Mouse (Mus musculus): ENCODE results near the gene Cnr2.

The Cnr2 gene

DNA sequence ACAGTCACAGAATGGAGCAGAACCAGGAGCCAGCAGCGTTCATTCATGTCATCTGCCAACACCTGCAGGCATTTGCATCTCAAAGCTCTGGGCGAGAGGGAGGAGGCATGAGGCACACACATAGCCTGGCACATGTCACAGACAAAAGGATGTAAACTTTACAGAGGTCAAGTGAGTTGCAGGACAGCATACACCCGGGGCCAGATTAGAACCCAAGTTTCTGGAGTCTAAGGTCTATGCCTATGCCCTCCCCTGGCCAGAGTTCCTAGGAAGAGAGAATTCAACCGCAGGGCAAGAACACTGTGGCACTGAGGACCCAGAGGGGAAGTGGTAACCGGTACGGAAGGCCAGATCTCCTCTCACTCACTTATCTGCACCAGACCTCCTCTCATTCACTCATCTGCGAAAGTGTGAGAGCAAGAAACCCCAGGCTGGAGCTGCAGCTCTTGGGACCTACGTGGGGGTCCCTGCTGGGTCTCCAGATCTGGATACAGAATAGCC lies at the start of gene Cnr2:
Gene Cnr2 (plus strand): TSS at position 324 of the 501 bp plus-strand sequence.
- peak; percentile 66 for DNase-seq (ENCODE audit: low read depth)

DNA sequence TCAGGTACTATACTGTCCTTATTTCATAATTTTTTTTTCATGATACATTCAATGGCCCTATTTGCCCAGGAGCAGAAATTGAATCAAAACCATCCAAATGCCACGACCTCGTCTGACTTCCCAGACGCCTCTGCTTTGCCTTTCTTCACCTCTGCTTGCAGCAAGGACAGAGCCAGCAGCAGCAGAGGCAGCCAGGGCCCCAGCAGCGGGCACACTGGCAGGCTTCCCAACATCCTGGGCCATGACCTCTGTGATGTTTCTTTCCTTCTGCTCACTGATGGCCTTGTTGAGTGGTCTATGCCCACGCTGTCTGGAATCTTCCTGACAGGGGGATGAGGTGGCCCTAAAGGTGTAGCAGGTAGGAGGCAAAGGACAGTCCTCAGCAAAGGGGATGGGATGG lies 47.6 kb upstream of the Cnr2 start:
- DNase-seq (ENCODE audit: low read depth), result no peak

DNA sequence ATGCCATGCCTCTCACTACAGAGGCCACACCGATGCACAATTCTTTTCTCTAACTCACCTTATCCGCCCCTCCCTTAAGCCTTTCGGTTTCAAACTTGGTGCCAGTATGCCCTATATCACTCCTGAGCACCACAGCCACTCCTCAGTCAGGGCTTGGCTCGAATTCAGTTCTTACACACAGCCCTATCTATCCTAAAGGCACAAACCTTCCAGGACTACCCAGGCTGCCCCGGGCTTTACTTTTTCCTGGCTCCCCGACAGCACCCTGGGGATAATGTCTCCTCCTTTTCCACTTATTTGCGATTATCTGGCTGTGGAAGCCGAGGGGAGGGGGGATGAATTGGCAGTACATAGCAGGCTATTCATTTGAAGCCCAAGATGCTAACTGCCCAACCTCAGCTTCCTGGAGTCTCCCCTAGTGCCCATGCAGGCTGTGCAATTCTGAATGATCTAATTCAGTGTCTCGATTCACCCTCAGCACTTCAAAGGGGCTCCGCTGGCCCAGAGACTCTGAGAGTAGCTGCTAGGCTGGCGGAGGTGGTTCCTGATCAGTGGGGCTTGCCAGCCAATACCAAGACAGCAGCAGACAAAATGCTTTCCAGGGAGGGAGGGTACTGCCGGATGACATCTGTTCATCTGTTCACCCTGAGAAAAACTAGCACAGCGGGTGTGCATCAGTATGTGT lies 44.6 kb upstream of the Cnr2 start:
- DNase-seq (ENCODE audit: low read depth), result peak; percentile 80

DNA sequence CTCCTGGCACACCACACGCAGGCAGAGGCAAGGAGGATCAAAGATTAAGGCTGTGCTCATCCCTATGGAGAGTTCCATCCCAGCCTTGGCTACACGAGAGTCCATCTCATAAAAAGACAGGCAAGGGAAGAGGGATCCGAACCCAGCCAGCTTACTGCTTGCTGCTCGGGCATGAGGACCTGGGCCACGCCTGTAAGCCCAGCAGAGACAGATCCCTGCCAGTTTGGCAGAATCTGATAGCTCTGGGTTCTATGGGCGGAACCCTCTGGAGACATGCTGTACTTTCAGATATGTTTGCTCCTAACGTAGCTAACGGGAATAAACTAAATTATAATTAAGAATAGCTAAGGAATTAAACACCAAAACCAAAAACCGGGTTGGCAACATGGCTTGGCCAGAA lies 43.3 kb upstream of the Cnr2 start:
- DNase-seq (ENCODE audit: low read depth), result no peak

DNA sequence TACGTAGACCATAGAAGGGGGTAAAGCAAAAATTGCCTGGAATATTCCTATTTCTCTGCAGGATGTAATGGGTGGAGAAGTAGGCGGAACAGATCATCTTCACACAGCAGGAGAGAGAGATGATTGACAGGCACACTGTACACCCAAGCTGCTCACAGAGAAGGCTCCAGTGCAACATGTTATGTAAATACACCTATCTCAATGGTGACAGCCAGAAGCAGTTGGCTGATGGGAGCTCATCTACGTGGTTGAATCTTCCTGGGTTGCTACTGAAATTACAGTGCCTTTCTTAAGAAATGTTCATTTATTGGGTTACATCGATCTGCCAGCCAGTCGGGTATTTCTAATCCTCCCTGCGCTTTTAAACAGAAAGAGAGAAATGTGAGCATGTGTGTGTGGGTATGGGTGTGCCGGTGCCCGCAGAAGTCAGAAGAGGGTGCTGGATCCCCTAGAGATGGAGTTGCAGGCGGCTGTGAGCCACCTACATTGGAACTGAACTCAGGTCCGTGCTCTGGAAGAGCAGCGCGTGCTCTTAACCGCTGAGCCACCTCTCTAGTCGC lies 41.1 kb upstream of the Cnr2 start:
- DNase-seq (ENCODE audit: low read depth), result no peak

DNA sequence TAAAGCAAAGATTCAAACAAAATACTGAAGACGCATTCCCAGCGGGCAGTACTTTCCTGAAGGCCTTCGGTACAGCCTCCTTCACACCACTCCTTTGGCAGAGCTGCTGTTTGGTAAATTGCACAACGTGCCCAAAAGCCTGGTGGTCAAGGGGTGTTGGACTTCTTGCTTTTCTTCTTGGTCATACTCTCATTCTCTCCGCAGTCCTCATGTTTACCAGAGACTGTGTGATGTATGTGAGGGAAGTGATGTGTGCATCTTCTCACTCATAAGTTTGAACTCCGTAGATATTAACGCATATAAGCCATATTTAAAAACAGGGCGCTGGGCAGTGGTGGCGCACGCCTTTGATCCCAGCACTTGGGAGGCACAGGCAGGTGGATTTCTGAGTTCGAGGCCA lies 40.6 kb upstream of the Cnr2 start:
- DNase-seq (ENCODE audit: low read depth), result no peak

DNA sequence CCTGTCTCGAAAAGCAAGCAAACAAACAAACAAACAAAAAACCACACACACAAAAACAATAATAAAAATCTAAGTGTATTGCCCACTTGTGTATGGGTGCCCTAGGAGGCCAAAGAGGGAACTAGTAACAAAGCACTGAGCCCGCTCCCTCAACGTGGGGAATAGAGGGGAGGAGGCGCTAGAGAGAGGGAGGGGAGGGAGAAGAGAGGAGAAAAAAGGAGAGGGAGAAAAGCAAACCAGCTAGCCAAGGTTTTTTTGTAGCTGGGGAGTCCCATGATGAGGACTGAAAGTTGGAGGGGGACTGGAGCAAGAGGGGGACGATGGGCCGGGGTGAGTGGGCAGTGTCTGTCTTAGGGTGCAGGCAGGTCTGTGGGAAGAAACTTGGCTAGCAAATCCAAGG lies 40.1 kb upstream of the Cnr2 start:
- DNase-seq (ENCODE audit: low read depth), result no peak

DNA sequence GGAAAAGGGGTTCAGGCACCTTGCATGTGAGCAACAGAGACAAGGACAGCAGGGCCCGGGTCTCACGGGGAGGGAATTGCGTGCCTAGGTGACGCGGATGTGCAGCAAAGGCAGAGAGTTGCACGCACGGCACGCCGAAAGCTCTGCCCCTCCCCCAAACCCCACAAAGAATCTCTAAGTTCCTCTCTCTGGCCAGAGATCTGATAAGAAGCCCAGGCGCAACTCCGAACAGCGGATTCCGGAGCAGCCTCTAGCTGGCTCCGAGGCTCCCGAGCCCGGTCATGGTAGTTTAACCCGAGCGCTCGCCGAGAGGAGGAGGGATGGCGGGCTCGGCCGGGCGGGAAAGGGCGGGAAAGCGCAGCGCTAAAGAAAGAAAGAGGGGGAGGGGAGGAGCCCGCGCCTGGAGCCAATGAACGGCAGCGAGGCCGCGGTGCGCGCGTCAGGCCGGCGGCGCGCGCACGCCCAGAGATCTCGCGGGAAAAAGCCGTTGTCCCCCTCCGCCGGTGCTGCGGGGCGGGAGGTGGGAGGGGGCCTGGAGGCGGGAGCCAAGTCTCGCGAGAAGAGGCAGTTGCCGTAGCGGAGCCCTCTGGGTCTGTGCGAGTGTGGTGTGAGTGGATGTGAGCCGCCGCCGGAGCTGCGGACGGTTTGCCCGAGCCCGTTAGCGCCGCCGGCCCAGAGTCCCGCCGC lies 39.5 kb upstream of the Cnr2 start, which contains the start of gene Srsf10:
Gene Srsf10 (plus strand): TSS at position 212 of the 687 bp plus-strand sequence.
- DNase-seq (ENCODE audit: low read depth), result peak; percentile 98

DNA sequence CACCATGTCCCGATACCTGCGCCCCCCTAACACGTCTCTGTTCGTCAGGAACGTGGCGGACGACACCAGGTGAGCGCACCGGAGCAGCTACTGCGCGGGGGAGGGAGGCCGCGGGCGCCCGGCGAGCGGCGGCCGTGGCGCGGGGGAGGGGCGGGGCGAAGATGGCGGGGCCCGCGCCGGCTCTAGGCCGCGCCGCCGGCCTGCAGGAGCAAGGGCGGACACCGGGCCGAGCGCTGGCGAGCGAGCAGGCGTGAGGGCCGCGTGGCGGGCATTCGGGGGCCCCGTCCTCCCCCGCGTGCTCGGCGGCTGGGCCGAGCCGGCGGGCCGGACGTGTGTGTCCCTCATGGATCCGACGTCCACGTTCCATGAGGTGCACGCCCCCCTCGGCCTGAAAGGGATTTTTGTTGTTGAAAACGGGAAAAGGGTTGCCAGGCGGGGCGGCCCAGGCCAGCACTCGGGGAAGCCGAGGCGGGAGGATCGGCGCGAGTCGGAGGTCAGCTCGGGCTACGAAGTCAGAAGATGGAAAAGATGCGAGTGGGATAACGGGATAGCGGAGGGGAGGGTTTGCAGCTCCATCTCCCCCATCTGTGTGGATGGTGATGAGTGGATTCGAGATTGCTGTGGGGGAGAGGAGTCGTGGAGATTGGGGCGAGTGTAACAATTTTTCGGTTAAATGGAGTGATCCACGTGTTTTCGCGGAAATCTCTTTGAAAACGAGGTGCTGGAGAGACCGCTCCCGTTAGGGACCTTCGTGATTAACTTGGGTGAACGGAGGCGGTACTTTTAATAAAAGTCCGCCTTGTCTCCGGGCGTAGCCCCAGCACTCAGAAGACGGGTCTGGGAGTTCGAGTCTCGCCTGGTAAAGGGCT lies 38.7 kb upstream of the Cnr2 start:
- peak; percentile 58 for DNase-seq (ENCODE audit: low read depth)

DNA sequence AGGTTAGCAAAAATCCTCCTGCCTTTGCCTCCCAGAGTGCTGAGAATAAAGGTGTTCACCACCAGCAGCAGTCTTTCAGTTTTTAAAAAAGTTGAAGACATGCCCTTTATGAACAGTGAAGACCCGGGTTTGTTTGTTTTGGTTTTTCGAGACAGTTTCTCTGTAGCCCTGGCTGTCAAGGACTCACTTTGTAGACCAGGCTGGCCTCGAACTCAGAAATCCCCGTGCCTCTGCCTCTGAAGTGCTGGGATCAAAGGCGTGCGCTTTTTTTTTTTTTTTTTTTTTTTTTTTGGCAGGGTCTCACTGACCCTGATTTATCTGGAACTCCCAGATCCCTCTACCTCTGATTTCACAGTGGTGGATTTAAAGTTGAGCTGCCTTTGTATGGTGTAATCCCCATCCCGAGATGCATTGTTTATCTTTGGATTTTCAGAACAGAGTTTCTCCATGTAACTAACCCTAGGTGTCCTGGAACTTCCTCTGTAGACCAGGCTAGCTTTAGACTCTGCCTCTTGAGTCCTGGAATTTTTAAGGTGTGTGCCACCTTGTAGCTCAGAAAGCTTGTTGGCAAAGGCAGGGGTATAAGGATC lies 37.5 kb upstream of the Cnr2 start:
- DNase-seq (ENCODE audit: low read depth), result peak; percentile 29

DNA sequence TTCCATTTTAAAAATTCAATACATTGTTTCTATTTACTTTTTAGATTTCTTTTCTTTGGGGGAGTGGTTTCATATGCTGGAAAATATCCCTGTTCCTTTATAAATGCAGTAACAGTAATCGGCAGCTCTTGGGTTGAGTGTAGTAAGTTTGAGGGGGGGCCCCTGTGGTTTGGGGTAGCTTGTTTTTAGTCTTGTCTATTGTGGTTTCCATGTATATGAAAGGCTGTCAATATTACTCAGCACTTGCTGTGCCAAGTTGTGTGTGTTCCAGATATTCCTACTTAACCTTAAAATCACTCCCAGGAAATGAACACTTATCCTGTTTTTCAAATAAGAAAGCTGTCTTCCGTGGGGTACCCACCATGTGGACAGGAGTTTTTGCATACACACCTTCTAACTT lies 26.2 kb upstream of the Cnr2 start:
- DNase-seq (ENCODE audit: low read depth), result peak; percentile 49

DNA sequence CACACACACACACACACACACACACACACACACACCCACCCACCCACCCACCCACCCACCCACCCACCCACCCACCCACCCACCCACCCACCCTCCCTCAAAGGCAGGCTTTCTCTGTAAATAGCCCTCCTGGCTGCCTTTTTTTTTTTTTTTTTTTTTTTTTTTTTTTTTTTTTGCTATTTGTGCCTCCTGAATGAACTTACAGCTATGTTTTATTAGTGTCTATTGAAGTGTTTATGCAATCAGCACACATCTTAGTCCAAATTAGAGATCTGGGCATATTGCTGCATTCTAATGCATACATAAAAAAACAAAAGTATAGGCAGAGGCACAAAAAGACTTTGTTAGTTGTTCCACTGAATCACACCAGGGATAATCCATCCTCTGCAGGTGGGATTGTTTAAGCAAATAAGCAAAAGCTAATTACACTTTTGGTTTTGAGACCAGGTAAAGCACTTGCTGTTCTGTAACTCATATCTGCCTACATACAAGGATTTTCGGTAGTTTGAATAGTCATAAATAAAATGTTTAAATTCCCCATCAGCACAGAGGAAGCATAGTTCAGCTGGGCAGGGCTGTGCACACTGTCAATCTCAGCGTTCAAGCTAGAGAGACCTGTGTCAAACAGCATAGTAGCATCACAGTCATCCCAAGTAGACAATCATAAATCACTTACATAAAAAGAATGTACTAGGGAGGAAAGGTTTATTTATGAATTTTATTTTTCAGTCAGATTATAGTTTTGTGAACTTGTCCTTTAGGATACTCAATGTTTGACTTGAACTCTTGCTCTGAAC lies 24.8 kb upstream of the Cnr2 start:
- no peak for DNase-seq (ENCODE audit: low read depth)

DNA sequence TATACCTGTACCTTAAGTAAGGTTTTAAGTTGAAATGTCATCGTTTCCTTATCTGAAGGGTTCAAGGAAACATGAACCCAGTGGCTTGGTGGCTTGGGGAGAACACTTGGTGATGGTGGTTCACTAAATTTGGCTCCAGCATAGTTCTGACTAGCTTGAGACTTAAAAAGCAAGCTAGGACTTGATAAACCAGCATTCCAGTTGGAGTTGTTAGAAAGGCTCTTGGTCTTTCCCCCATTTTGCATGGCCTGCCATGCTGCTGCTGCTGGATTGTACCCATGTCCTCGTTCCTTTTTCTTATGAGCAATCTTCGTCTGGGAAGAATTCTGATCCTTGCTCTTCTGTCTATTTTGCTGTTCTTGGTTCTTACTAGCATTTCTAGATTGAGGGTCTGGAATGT lies 23.2 kb upstream of the Cnr2 start:
- no peak for DNase-seq (ENCODE audit: low read depth)

DNA sequence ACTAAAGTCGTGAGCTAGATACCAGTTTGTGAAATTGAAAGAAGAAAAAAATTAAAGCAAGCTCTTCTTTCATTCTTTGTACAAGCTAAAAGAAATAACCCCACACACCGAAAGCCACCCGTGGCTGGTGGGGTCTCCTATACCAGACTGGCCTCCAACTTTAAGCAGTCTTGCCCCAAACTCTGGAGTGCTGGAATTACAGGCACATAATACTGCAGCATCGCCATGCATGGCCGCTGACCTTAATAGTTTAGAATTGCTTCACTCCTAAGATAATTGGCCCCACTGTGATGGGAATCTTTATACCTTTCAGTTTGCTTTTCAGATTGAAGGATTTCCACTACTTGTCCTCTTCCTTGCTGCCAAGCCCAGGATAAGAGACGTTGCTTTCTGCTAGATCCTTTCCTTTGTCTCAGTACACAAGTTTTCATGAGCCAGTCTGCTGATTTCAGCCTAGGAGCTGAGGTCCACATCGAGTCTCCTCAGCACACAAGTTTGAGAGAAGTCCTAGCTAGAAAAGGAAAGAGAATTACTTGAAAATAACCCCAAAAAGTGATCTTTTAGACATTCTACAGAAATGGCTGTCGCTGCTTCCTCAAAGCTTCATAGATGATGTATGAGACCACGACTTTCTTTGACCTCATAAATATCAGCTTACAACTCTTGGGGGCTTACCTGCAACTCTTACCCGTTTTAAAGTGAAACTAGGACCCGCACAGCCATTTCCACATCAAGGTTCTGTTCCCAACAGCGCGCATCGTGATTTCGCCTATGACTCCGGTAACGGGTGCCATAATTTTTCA lies 22.4 kb upstream of the Cnr2 start:
- DNase-seq (ENCODE audit: low read depth), result no peak

DNA sequence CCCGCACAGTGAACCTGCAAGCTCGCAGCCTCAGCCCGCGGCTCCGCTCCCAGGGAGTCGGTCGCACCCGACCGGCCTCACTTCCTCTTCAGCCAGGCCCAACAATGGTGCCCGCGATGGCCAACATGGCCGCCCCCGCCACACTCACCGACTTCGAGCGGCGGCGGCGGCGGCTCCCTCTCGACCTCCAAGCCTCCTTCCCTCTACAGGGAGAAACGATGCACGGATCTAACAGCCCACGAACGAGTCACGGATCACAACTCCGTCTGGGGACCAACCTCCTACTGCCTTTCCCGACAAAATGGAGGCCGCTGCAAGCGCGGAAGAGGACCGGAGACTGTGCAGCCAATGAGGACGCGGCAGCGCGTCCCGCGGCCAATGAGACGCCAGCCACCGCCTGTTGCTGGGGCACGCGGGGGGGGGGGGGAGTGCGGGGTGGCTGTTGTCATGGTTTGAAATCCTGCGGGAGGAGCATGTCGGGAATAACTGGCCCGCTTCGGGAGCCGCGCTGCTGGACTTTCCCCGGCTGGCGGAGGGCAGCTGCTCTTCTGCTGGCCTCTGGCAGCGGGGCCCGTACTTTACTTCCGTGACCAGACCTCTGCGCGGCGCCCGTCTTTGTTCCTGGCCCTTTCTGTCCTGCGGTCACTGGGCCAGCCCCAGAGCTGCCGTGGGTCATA lies 21.5 kb upstream of the Cnr2 start, which contains the start of gene Pnrc2:
Gene Pnrc2 (minus strand): TSS at position 325 of the 677 bp plus-strand sequence.
- DNase-seq (ENCODE audit: low read depth), result peak; percentile 94

DNA sequence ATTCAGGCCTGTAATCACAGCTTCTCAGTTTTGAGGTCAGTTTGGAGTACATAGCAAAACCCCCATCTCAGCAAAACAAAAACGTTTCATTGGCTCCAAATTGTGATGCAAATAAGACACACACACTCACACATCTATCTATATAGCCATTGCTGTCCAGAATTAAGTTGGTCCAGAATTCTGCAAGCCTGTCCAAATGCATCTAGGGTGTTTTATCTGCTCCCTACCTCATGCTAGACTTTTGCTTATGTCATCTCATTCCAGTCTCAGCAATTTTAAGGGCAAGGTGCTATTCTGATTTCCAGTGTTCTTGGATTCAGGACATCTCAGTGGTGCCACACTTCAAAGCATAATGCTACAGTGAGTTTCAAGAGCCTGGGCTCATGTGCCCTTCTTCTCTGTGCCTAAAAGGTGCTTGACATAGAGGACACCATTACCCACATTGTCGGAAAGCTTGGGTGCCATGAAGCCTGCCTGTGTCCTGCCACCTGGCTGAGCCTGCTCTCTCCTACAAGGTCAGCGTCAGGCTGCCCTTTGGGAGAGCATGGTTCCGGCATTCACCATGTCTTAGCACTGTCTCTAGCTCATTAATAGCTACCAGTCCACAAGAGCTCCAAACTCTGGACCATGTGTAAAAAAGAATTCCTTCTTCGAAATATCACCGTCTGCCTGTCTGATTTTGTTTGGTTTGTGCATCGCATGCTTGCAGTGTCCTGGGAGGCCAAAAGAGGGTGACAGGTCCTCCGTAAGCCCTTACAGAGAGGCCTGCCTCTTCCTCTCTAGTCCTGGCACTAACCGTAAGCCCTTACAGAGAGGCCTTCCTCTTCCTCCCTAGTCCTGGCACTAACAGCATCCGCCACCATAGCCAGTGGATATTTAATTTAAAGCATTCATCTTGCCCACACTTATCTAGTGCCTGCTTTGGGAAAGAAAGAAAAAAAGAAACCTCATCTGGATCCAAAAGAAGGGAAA lies 20.3 kb upstream of the Cnr2 start:
- peak; percentile 41 for DNase-seq (ENCODE audit: low read depth)

DNA sequence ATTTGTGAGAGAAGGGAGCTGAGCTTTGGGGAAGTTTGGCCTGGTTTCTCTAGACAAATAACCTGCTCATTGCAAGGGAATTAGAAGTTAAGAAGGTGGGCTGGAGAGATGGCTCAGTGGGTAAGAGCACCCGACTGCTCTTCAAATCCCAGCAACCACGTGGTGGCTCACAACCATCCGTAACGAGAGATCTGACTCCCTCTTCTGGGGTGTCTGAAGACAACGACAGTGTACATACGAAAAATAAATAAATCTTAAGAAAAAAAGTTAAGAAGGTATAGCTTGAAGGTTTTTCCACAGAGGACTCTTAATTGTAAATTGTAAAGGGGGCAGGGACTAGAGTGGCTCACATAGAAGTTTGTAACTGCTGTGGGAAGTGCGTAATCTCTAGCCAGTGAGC lies 19.6 kb upstream of the Cnr2 start:
- peak; percentile 60 for DNase-seq (ENCODE audit: low read depth)

DNA sequence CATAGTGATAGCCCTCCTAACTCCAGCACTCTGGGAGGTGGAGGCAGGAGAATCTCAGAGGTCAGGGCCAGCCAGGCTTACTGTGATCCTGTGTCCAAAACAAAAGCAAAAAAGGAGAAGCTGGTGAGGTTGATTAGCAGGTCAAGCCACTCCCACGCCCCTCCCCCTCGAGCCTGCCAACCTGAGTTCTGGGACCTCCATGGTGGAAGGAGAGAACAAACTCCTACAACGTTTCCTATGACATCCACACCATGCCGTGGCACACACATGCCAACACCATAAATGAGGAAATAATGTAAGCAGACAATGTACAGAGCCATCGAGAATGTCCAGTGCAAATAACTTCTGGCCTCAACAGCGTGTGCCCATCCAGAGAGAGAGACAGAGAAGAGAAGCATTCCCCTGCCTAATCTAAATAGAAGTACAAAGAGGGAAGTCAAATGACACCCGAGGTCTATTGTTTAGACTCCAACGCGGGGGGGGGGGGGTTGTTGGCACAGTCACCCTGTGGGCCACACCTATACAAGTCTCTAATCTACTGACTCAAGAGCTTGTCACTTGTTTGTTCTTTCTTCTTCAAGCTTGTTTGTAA lies 19.1 kb upstream of the Cnr2 start:
- DNase-seq (ENCODE audit: low read depth), result no peak
